Mouse (Mus musculus) MEL (cell line): ENCODE data around the gene Pipox.

Experiments
- RCOR1 ChIP-seq: IDR thresholded peaks from 2 replicates; pipeline ENCODE4 v1.6.1; 2012; ENCODE audit warnings: low read depth, mild to moderate bottlenecking, inconsistent platforms, low read length, improper control_type of control experiment
- TAL1 ChIP-seq: IDR thresholded peaks from 2 replicates; pipeline ENCODE4 v1.6.1; 2012; ENCODE audit warnings: mild to moderate bottlenecking, inconsistent platforms, low read length, moderate library complexity, mixed read lengths

GRCm38 (mm10) chr11:77848131-77848530 is 45.8 kb downstream of the Pipox start:
- TF ChIP-seq RCOR1 (no peak), TAL1 (no peak)
